Mouse (Mus musculus) liver, adult 2 months (tissue): ENCODE results near the gene Bik. TPM values are rescaled to one million over a fixed set of nuclear protein-coding genes. Genes with fewer than 3 reads are reported as not detected.

Experiments
- DNase-seq: peaks from one replicate; pipeline ENCODE4 v3.0.0-alpha.2; 2011; ENCODE audit warnings: low read depth, low spot score; ENCODE audit errors: extremely low read depth
- H3K27ac ChIP-seq: fragments of 200-500 bp; replicated peaks from 2 replicates; pipeline ENCODE4 v1.5.1; 2012; ENCODE audit warnings: low read depth, mild to moderate bottlenecking, control low read depth, inconsistent platforms, low read length; ENCODE audit not compliant: insufficient read depth
- H3K27me3 ChIP-seq: fragments of 200-500 bp; 2 replicates; pipeline ENCODE4 v1.6.1; 2012; ENCODE audit warnings: mild to moderate bottlenecking, moderate library complexity, low read length, inconsistent platforms; ENCODE audit not compliant: control insufficient read depth, insufficient read depth
- H3K36me3 ChIP-seq: fragments of 200-500 bp; 2 replicates; pipeline ENCODE4 v1.6.1; 2012; ENCODE audit warnings: low read length, inconsistent platforms; ENCODE audit not compliant: control insufficient read depth, insufficient read depth
- H3K4me1 ChIP-seq: fragments of 200-500 bp; 2 replicates; pipeline ENCODE4 v1.6.1; 2011; ENCODE audit warnings: low read length; ENCODE audit not compliant: control insufficient read depth, insufficient read depth
- H3K4me3 ChIP-seq: fragments of 200-500 bp; 2 replicates; pipeline ENCODE4 v1.5.1; 2011; ENCODE audit warnings: low read depth, mild to moderate bottlenecking, control low read depth, low read length, moderate library complexity; ENCODE audit not compliant: insufficient read depth
- H3K79me2 ChIP-seq: fragments of 200-500 bp; 2 replicates; pipeline ENCODE4 v1.6.1; 2012; ENCODE audit warnings: inconsistent platforms, mild to moderate bottlenecking, low read length, moderate library complexity; ENCODE audit not compliant: control insufficient read depth, insufficient read depth
- H3K9ac ChIP-seq: fragments of 200-500 bp; 2 replicates; pipeline ENCODE4 v1.6.1; 2012; ENCODE audit warnings: low read depth, mild to moderate bottlenecking, control low read depth, inconsistent platforms, low read length
- CTCF ChIP-seq: fragments of 200-500 bp; IDR thresholded peaks from 2 replicates; pipeline ENCODE4 v1.5.1; 2011; ENCODE audit warnings: low read depth, low read length, control low read depth
- POLR2A ChIP-seq: fragments of 200-500 bp; IDR thresholded peaks from 2 replicates; pipeline ENCODE4 v1.6.1; 2011; ENCODE audit warnings: low read length, control low read depth; ENCODE audit not compliant: insufficient read depth; ENCODE audit errors: extremely low read depth
- WGBS: fragments of 180-500 bp; shearing (Covaris S2); methylation state at CpG from one replicate; pipeline ENCODE4 v1.1.7; 2018; 5-methylcytosine and 5-hydroxymethylcytosine counted together
- polyA plus RNA-seq: library from polyadenylated mRNA; depleted of rRNA; stranded (reverse); fragments of >200 nt; gene quantifications from 2 replicates; pipeline ENCODE4 v1.2.3, GENCODE M21; 2012
- total RNA-seq: library from RNA; depleted of rRNA; stranded (reverse); fragments of >200 nt; gene quantifications from 2 replicates; pipeline ENCODE4 v1.2.3, GENCODE M21; 2014

Bik gene
- total and polyA plus RNA-seq, 2 experiments = 6.3 to 7.0 TPM

GRCm38 (mm10) chr15:83528892-83529291, 2.2 kb downstream of the Bik start:
- H3K79me2 ChIP-seq = peaks cover 21% of the 10 kb centered on the region
- WGBS = 33% methylated on average over 4 of the region's 4 CpGs
- no peak overlapping the region for H3K9ac ChIP-seq
- DNase-seq = peak; percentile 61
- H3K27me3 ChIP-seq = no peaks in the 10 kb centered on the region
- H3K27ac ChIP-seq = peak overlapping the region; percentile 88
- H3K4me1 ChIP-seq = peaks cover 41% of the 10 kb centered on the region
- TF ChIP-seq CTCF (no peak), POLR2A (no peak)
- no peak overlapping the region for H3K4me3 ChIP-seq
- H3K36me3 ChIP-seq = no peaks in the 10 kb centered on the region; the same call in 1 of the 2 replicates

GRCm38 (mm10) chr15:83529765-83530164, 3.1 kb downstream of the Bik start:
- Histone ChIP-seq H3K4me3 (no peak overlapping the region), H3K79me2 (peaks cover 22% of the 10 kb centered on the region), H3K9ac (peak overlapping the region; percentile 19; the same call in 1 of the 2 replicates), H3K36me3 (no peaks in the 10 kb centered on the region; the same call in 1 of the 2 replicates), H3K4me1 (peaks cover 35% of the 10 kb centered on the region), H3K27ac (peak overlapping the region; percentile 88), H3K27me3 (no peaks in the 10 kb centered on the region)
- 8% methylated on average over 5 of the region's 5 CpGs for WGBS
- DNase-seq = peak; percentile 66
- TF ChIP-seq CTCF = no peak
- no peak for TF ChIP-seq POLR2A

GRCm38 (mm10) chr15:83530233-83530632, 3.6 kb downstream of the Bik start:
- H3K9ac ChIP-seq = peak overlapping the region; percentile 18; the same call in 1 of the 2 replicates
- H3K4me1 ChIP-seq = peaks cover 37% of the 10 kb centered on the region
- peak overlapping the region; percentile 88 for H3K27ac ChIP-seq
- no peaks in the 10 kb centered on the region for H3K27me3 ChIP-seq
- no peak overlapping the region for H3K4me3 ChIP-seq
- H3K79me2 ChIP-seq = peaks cover 26% of the 10 kb centered on the region
- 8% methylated on average over 9 of the region's 9 CpGs for WGBS
- no peaks in the 10 kb centered on the region; the same call in 1 of the 2 replicates for H3K36me3 ChIP-seq
- DNase-seq = peak; percentile 92
- TF ChIP-seq POLR2A (no peak), CTCF (no peak)

- Histone ChIP-seq H3K36me3 (no peaks in the 10 kb centered on the region; the same call in 1 of the 2 replicates), H3K9ac (peak overlapping the region; percentile 25), H3K79me2 (peaks cover 28% of the 10 kb centered on the region), H3K4me3 (no peak overlapping the region), H3K27me3 (no peaks in the 10 kb centered on the region), H3K4me1 (peaks cover 35% of the 10 kb centered on the region), H3K27ac (peak overlapping the region; percentile 88)
- WGBS = 25% methylated on average over 6 of the region's 6 CpGs
- DNase-seq = peak; percentile 97
- TF ChIP-seq CTCF (no peak), POLR2A (no peak)
Observed at GRCm38 (mm10) chr15:83530688-83531087, 4.0 kb downstream of the Bik start.

GRCm38 (mm10) chr15:83531961-83532469, 5.4 kb downstream of the Bik start:
- Histone ChIP-seq H3K27me3 (no peaks in the 10 kb centered on the region), H3K79me2 (peaks cover 28% of the 10 kb centered on the region), H3K4me1 (peaks cover 32% of the 10 kb centered on the region), H3K9ac (peak overlapping the region; percentile 35; the same call in 1 of the 2 replicates), H3K4me3 (no peak overlapping the region), H3K27ac (peak overlapping the region; percentile 88), H3K36me3 (no peaks in the 10 kb centered on the region; the same call in 1 of the 2 replicates)
- TF ChIP-seq CTCF = peak; percentile 86
- no peak for TF ChIP-seq POLR2A
- peak; percentile 98 for DNase-seq
- WGBS = 28% methylated on average over 5 of the region's 5 CpGs

GRCm38 (mm10) chr15:83532606-83533005, 5.9 kb downstream of the Bik start:
- Histone ChIP-seq H3K27me3 (no peaks in the 10 kb centered on the region), H3K27ac (no peak overlapping the region), H3K4me3 (no peak overlapping the region), H3K79me2 (peaks cover 22% of the 10 kb centered on the region; the same call in 1 of the 2 replicates), H3K36me3 (no peaks in the 10 kb centered on the region; the same call in 1 of the 2 replicates), H3K4me1 (peaks cover 32% of the 10 kb centered on the region), H3K9ac (no peak overlapping the region)
- DNase-seq = no peak
- 75% methylated on average over 7 of the region's 7 CpGs for WGBS
- no peak for TF ChIP-seq POLR2A
- no peak for TF ChIP-seq CTCF
